Mouse (Mus musculus): ENCODE data around the gene Zdhhc19. TPM values are rescaled to one million over a fixed set of nuclear protein-coding genes. Genes with fewer than 3 reads are reported as not detected.

The Zdhhc19 gene
- not detected in 2 replicates for polyA plus RNA-seq (2014; fragmentation: Nextera tagmentation; extraction: Ambion mirVana)

- Histone ChIP-seq H3K4me1 (replicated peaks; ENCODE audit: control insufficient read depth, insufficient read depth, low read length) (peaks cover 3% of the 10 kb centered on the region), H3K9ac (ENCODE audit: low read depth, low read length) (no peak within 1 kb of the TSS), H3K4me3 (ENCODE audit: low read depth, low read length) (no peak within 1 kb of the TSS), H3K9me3 (ENCODE audit: control insufficient read depth, low read length) (no peaks in the 10 kb centered on the region), H3K36me3 (ENCODE audit: control insufficient read depth, insufficient read depth, low read length) (no peaks in the 10 kb centered on the region), H3K4me2 (no peak within 1 kb of the TSS), H3K27me3 (replicated peaks; ENCODE audit: control insufficient read depth, insufficient read depth, low read length) (no peaks in the 10 kb centered on the region), H3K27ac (ENCODE audit: low read depth, low read length) (no peak within 1 kb of the TSS)
- DNase-seq (ENCODE audit: low spot score) (no peak), ATAC-seq (replicated peaks; ENCODE audit: low FRiP score) (no peak)
- WGBS: 68% methylated on average over 3 of the region's 3 CpGs
Measured at GRCm38 (mm10) chr16:32495965-32496364, at the start of gene Zdhhc19. TSS of gene Zdhhc19 (plus strand) at chr16:32496265.

GRCm38 (mm10) chr16:32446563-32447138 is 49.4 kb upstream of the Zdhhc19 start:
- no peaks in the 10 kb centered on the region for H3K9me3 ChIP-seq (ENCODE audit: control insufficient read depth, low read length)
- no peak overlapping the region for H3K4me3 ChIP-seq (ENCODE audit: low read depth, low read length)
- peaks cover under 1% of the 10 kb centered on the region; the same call in 1 of the 2 replicates for H3K36me3 ChIP-seq (ENCODE audit: control insufficient read depth, insufficient read depth, low read length)
- peaks cover 30% of the 10 kb centered on the region for H3K4me1 ChIP-seq (replicated peaks; ENCODE audit: control insufficient read depth, insufficient read depth, low read length)
- no peaks in the 10 kb centered on the region for H3K27me3 ChIP-seq (replicated peaks; ENCODE audit: control insufficient read depth, insufficient read depth, low read length)
- H3K9ac ChIP-seq (ENCODE audit: low read depth, low read length): no peak overlapping the region
- H3K27ac ChIP-seq (ENCODE audit: low read depth, low read length): no peak overlapping the region
- H3K4me2 ChIP-seq: no peak overlapping the region
- ATAC-seq (replicated peaks; ENCODE audit: low FRiP score) (no peak), DNase-seq (ENCODE audit: low spot score) (no peak)
- WGBS: 73% methylated on average over 2 of the region's 2 CpGs

- DNase-seq (ENCODE audit: low spot score) (no peak), ATAC-seq (replicated peaks; ENCODE audit: low FRiP score) (peak; percentile 95)
- H3K4me1 ChIP-seq (replicated peaks; ENCODE audit: control insufficient read depth, insufficient read depth, low read length): peaks cover 33% of the 10 kb centered on the region
- H3K9me3 ChIP-seq (ENCODE audit: control insufficient read depth, low read length): no peaks in the 10 kb centered on the region
- no peaks in the 10 kb centered on the region for H3K27me3 ChIP-seq (replicated peaks; ENCODE audit: control insufficient read depth, insufficient read depth, low read length)
- H3K4me3 ChIP-seq (ENCODE audit: low read depth, low read length): no peak overlapping the region
- H3K9ac ChIP-seq (ENCODE audit: low read depth, low read length): peak overlapping the region; percentile 28
- H3K27ac ChIP-seq (ENCODE audit: low read depth, low read length): peak overlapping the region; percentile 53
- H3K4me2 ChIP-seq: peak overlapping the region; percentile 46
- 50% methylated on average over 3 of the region's 3 CpGs for WGBS
- H3K36me3 ChIP-seq (ENCODE audit: control insufficient read depth, insufficient read depth, low read length): peaks cover 15% of the 10 kb centered on the region; the same call in 1 of the 2 replicates
Measured at GRCm38 (mm10) chr16:32449665-32450064, 46.4 kb upstream of the Zdhhc19 start.

- Histone ChIP-seq H3K4me3 (ENCODE audit: low read depth, low read length) (no peak overlapping the region), H3K9me3 (ENCODE audit: control insufficient read depth, low read length) (no peaks in the 10 kb centered on the region), H3K27me3 (replicated peaks; ENCODE audit: control insufficient read depth, insufficient read depth, low read length) (no peaks in the 10 kb centered on the region), H3K36me3 (ENCODE audit: control insufficient read depth, insufficient read depth, low read length) (peaks cover 19% of the 10 kb centered on the region), H3K27ac (ENCODE audit: low read depth, low read length) (peak overlapping the region; percentile 53), H3K4me2 (peak overlapping the region; percentile 46), H3K4me1 (replicated peaks; ENCODE audit: control insufficient read depth, insufficient read depth, low read length) (peaks cover 33% of the 10 kb centered on the region), H3K9ac (ENCODE audit: low read depth, low read length) (peak overlapping the region; percentile 28)
- no peak for DNase-seq (ENCODE audit: low spot score)
- peak; percentile 37; the same call in 1 of the 2 replicates for ATAC-seq (replicated peaks; ENCODE audit: low FRiP score)
- WGBS: 80% methylated on average over 2 of the region's 2 CpGs
Measured at GRCm38 (mm10) chr16:32450133-32450532, 45.9 kb upstream of the Zdhhc19 start.

GRCm38 (mm10) chr16:32453102-32453501 is 43.0 kb upstream of the Zdhhc19 start:
- Histone ChIP-seq H3K9ac (ENCODE audit: low read depth, low read length) (no peak overlapping the region), H3K4me2 (no peak overlapping the region), H3K9me3 (ENCODE audit: control insufficient read depth, low read length) (no peaks in the 10 kb centered on the region), H3K27ac (ENCODE audit: low read depth, low read length) (no peak overlapping the region), H3K27me3 (replicated peaks; ENCODE audit: control insufficient read depth, insufficient read depth, low read length) (no peaks in the 10 kb centered on the region), H3K4me1 (replicated peaks; ENCODE audit: control insufficient read depth, insufficient read depth, low read length) (peaks cover 25% of the 10 kb centered on the region), H3K36me3 (ENCODE audit: control insufficient read depth, insufficient read depth, low read length) (peaks cover 23% of the 10 kb centered on the region), H3K4me3 (ENCODE audit: low read depth, low read length) (no peak overlapping the region)
- DNase-seq (ENCODE audit: low spot score) (peak; percentile 19), ATAC-seq (replicated peaks; ENCODE audit: low FRiP score) (no peak)
- WGBS: 87% methylated on average over 8 of the region's 8 CpGs

GRCm38 (mm10) chr16:32454646-32455045 is 41.4 kb upstream of the Zdhhc19 start:
- peaks cover 16% of the 10 kb centered on the region for H3K4me1 ChIP-seq (replicated peaks; ENCODE audit: control insufficient read depth, insufficient read depth, low read length)
- peaks cover 23% of the 10 kb centered on the region for H3K36me3 ChIP-seq (ENCODE audit: control insufficient read depth, insufficient read depth, low read length)

GRCm38 (mm10) chr16:32456086-32456485 is 40.0 kb upstream of the Zdhhc19 start:
- DNase-seq (ENCODE audit: low spot score): no peak
- Histone ChIP-seq H3K27ac (ENCODE audit: low read depth, low read length) (no peak overlapping the region), H3K4me2 (no peak overlapping the region), H3K4me1 (replicated peaks; ENCODE audit: control insufficient read depth, insufficient read depth, low read length) (peaks cover 7% of the 10 kb centered on the region; the same call in 1 of the 2 replicates), H3K9ac (ENCODE audit: low read depth, low read length) (no peak overlapping the region), H3K27me3 (replicated peaks; ENCODE audit: control insufficient read depth, insufficient read depth, low read length) (no peaks in the 10 kb centered on the region), H3K9me3 (ENCODE audit: control insufficient read depth, low read length) (no peaks in the 10 kb centered on the region), H3K36me3 (ENCODE audit: control insufficient read depth, insufficient read depth, low read length) (peaks cover 23% of the 10 kb centered on the region), H3K4me3 (ENCODE audit: low read depth, low read length) (no peak overlapping the region)
- peak; percentile 85 for ATAC-seq (replicated peaks; ENCODE audit: low FRiP score)

More at GRCm38 (mm10) chr16:32454646-32455045, 41.4 kb upstream of the Zdhhc19 start:
- no peak overlapping the region for H3K27ac ChIP-seq (ENCODE audit: low read depth, low read length)
- H3K4me2 ChIP-seq: no peak overlapping the region
- ATAC-seq (replicated peaks; ENCODE audit: low FRiP score) (no peak), DNase-seq (ENCODE audit: low spot score) (no peak)
- H3K4me3 ChIP-seq (ENCODE audit: low read depth, low read length): no peak overlapping the region
- no peak overlapping the region for H3K9ac ChIP-seq (ENCODE audit: low read depth, low read length)
- 86% methylated on average over 5 of the region's 5 CpGs for WGBS
- no peaks in the 10 kb centered on the region for H3K9me3 ChIP-seq (ENCODE audit: control insufficient read depth, low read length)
- no peaks in the 10 kb centered on the region for H3K27me3 ChIP-seq (replicated peaks; ENCODE audit: control insufficient read depth, insufficient read depth, low read length)

- ATAC-seq (replicated peaks; ENCODE audit: low FRiP score) (no peak), DNase-seq (ENCODE audit: low spot score) (no peak)
- H3K9ac ChIP-seq (ENCODE audit: low read depth, low read length): no peak overlapping the region
- no peaks in the 10 kb centered on the region for H3K27me3 ChIP-seq (replicated peaks; ENCODE audit: control insufficient read depth, insufficient read depth, low read length)
- no peaks in the 10 kb centered on the region for H3K9me3 ChIP-seq (ENCODE audit: control insufficient read depth, low read length)
- 0 out of 2 replicates have a peak, but pooled peaks cover 2% of the 10 kb centered on the region for H3K4me1 ChIP-seq (replicated peaks; ENCODE audit: control insufficient read depth, insufficient read depth, low read length)
- WGBS: 97% methylated on average over 1 of the region's 1 CpGs
- H3K4me3 ChIP-seq (ENCODE audit: low read depth, low read length): no peak overlapping the region
- H3K27ac ChIP-seq (ENCODE audit: low read depth, low read length): no peak overlapping the region
- peaks cover 21% of the 10 kb centered on the region for H3K36me3 ChIP-seq (ENCODE audit: control insufficient read depth, insufficient read depth, low read length)
- no peak overlapping the region for H3K4me2 ChIP-seq
Measured at GRCm38 (mm10) chr16:32456761-32457160, 39.3 kb upstream of the Zdhhc19 start.
